Comparison of ENCODE assay signal across 11 mouse cellular contexts in the genomic region with DNA sequence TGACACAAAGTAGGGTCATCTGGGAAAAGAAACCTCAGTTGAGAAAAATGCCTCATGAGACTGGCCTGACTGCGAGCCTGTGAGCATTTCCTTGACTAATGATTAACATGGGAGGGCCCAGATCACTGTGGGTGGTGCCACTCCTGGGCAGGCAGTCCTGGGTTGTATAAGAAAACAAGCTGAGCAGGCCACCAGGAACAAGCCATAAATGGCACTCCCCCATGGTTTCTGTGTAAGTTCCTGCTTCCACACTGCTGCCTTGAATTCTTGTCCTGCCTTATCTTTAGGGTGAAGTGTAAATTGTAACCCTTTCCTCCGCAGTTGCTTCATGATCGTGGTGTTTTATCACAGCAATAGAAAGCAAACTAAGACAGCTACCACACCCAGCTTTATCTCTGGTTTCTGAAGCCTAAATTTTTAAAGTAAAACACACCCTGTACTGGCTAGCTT. TPM values are rescaled to one million over a fixed set of nuclear protein-coding genes. Genes with fewer than 3 reads are reported as not detected.
DNase-seq lines count a peak whose midpoint lies in the region; ATAC-seq lines count a peak whose summit lies in the region.
"Had no signal": no experiment of that assay in that cellular context is flagged by ENCODE, and none has a peak within 500 bp of the region (broad histone marks: within the 10 kb centered on the region; RNA-seq: fewer than 3 reads in every experiment).

No protein-coding gene starts in this region.

- WGBS in heart, embryonic 10.5 days = 6% methylated on average over 3 of the region's 3 CpGs
- 5% methylated on average over 3 of the region's 3 CpGs for WGBS in intestine, embryonic 14.5 days
- 5% methylated on average over 3 of the region's 3 CpGs for WGBS in liver, embryonic 12.5 days (ENCODE audit: insufficient replicate concordance)

- peak; percentile 77 for ATAC-seq in intestine, embryonic 14.5 days (replicated peaks; ENCODE audit: low FRiP score, low TSS enrichment, low read depth)
- ATAC-seq in liver, embryonic 12.5 days = peak; percentile 75
- no peak for ATAC-seq in cerebellum, adult (ENCODE audit: insufficient number of reproducible peaks, low FRiP score, low TSS enrichment)
- no peak for ATAC-seq in monocyte, adult 5-6 weeks (replicated peaks; ENCODE audit: insufficient number of reproducible peaks, low FRiP score, low TSS enrichment, poor library complexity, severe bottlenecking)

- no peak overlapping the region for H3K4me2 ChIP-seq in intestine, embryonic 14.5 days (ENCODE audit: low read length)
- H3K4me2 ChIP-seq in liver, embryonic 12.5 days = peak overlapping the region; percentile 64
- H3K4me2 ChIP-seq: hindbrain, embryonic 14.5 days; midbrain, embryonic 11.5 days had no signal

- no peak overlapping the region for H3K9ac ChIP-seq in intestine, embryonic 14.5 days (ENCODE audit: low read length)
- H3K9ac ChIP-seq in liver, embryonic 12.5 days = peak overlapping the region; percentile 62
- H3K9ac ChIP-seq: hindbrain, embryonic 14.5 days had no signal

- no peaks in the 10 kb centered on the region for H3K9me3 ChIP-seq in heart, embryonic 10.5 days
- H3K9me3 ChIP-seq in intestine, embryonic 14.5 days (ENCODE audit: control insufficient read depth, low read length) = no peaks in the 10 kb centered on the region
- H3K9me3 ChIP-seq in liver, embryonic 12.5 days (replicated peaks) = no peaks in the 10 kb centered on the region

- peaks cover 18% of the 10 kb centered on the region for H3K4me1 ChIP-seq in heart, embryonic 10.5 days
- H3K4me1 ChIP-seq in intestine, embryonic 14.5 days (replicated peaks; ENCODE audit: control insufficient read depth, insufficient read depth, low read length) = peaks cover 5% of the 10 kb centered on the region
- peaks cover 51% of the 10 kb centered on the region for H3K4me1 ChIP-seq in liver, embryonic 12.5 days

- no peaks in the 10 kb centered on the region for H3K27me3 ChIP-seq in heart, embryonic 10.5 days (ENCODE audit: insufficient read depth, poor library complexity, severe bottlenecking)
- no peaks in the 10 kb centered on the region for H3K27me3 ChIP-seq in intestine, embryonic 14.5 days (replicated peaks; ENCODE audit: control insufficient read depth, insufficient read depth, low read length)
- no peaks in the 10 kb centered on the region for H3K27me3 ChIP-seq in liver, embryonic 12.5 days (replicated peaks)

- no peaks in the 10 kb centered on the region for H3K36me3 ChIP-seq in heart, embryonic 10.5 days
- no peaks in the 10 kb centered on the region for H3K36me3 ChIP-seq in intestine, embryonic 14.5 days (ENCODE audit: control insufficient read depth, insufficient read depth, low read length)
- H3K36me3 ChIP-seq in liver, embryonic 12.5 days = no peaks in the 10 kb centered on the region

- DNase-seq in heart, embryonic 10.5 days (ENCODE audit: low spot score) = peak; percentile 79
- DNase-seq in heart, adult 8-10 months (ENCODE audit: low spot score) = no peak
- peak; percentile 65 for DNase-seq in intestine, embryonic 14.5 days (ENCODE audit: low spot score)
- peak; percentile 19 to 34 for DNase-seq in spleen, postnatal 14 days (ENCODE audit: low spot score in 2 of 2)
- DNase-seq in layer of hippocampus, postnatal 25 days (ENCODE audit: extremely low spot score in 1 of 2, low spot score in 1 of 2) = no peak
- DNase-seq: right cerebral cortex, postnatal 25 days had no signal

- H3K27ac ChIP-seq in heart, embryonic 10.5 days = peak overlapping the region; percentile 69
- H3K27ac ChIP-seq in intestine, embryonic 14.5 days (ENCODE audit: low read depth) = peak overlapping the region; percentile 75; the same call in 1 of the 2 replicates
- H3K27ac ChIP-seq in liver, embryonic 12.5 days = peak overlapping the region; percentile 99
- H3K27ac ChIP-seq: hindbrain, embryonic 14.5 days had no signal

- no peak overlapping the region for H3K4me3 ChIP-seq in heart, embryonic 10.5 days
- no peak overlapping the region for H3K4me3 ChIP-seq in intestine, embryonic 14.5 days (ENCODE audit: low read depth, low read length)
- peak overlapping the region; percentile 15 for H3K4me3 ChIP-seq in liver, embryonic 12.5 days

RNA-seq across cellular contexts. Expression of gene Myo1d, which starts 4.5 kb away (rescaled TPM):
- polyA plus RNA-seq in heart, embryonic 10.5 days (2016; fragmentation: Nextera tagmentation; extraction: Ambion mirVana) = 7.3 and 8.1 TPM in 2 replicates
- 10 to 100 TPM in 1 of 4 experiments, 1 to 10 TPM in 3; 7.4 to 10.4 (median 9.5) TPM for total RNA-seq in heart, adult 8-10 months (2022)
- polyA plus RNA-seq in intestine, embryonic 14.5 days (2014; fragmentation: Nextera tagmentation; extraction: Ambion mirVana) = 45.4 and 50.1 TPM in 2 replicates
- 6.5 and 6.9 TPM in 2 replicates for polyA plus RNA-seq in liver, embryonic 12.5 days (2016; fragmentation: Nextera tagmentation; extraction: Ambion mirVana)
- total RNA-seq in layer of hippocampus, postnatal 25 days (2021) = 1 to 10 TPM; 6.6 to 6.8 TPM
- total RNA-seq in monocyte, adult 5-6 weeks (2017) = 1.4 to 7.4 TPM (median 4.5 TPM) in 3 replicates

RNA-seq across cellular contexts. Expression of gene Tmem98, which starts 25.7 kb away (rescaled TPM):
- 109 and 151 TPM in 2 replicates for polyA plus RNA-seq in heart, embryonic 10.5 days (2016; fragmentation: Nextera tagmentation; extraction: Ambion mirVana)
- total RNA-seq in heart, adult 8-10 months (2022) = 10 to 100 TPM; 12.3 to 14.2 (median 12.8) TPM
- 180 TPM in 2 replicates for polyA plus RNA-seq in intestine, embryonic 14.5 days (2014; fragmentation: Nextera tagmentation; extraction: Ambion mirVana)
- polyA plus RNA-seq in liver, embryonic 12.5 days (2016; fragmentation: Nextera tagmentation; extraction: Ambion mirVana) = 19.6 and 20.1 TPM in 2 replicates
- 10 to 100 TPM; 10.3 to 11.2 TPM for total RNA-seq in layer of hippocampus, postnatal 25 days (2021)
- not detected in 3 replicates for total RNA-seq in monocyte, adult 5-6 weeks (2017)

Comparison
In these comparisons a context has a peak if more than half of its experiments do, and no peak if none do; other contexts are left out.
1. DNase-seq: peak in heart, embryonic 10.5 days (single experiment), intestine, embryonic 14.5 days (single experiment) and spleen, postnatal 14 days (2 of 2); none in heart, adult 8-10 months (single experiment) and layer of hippocampus, postnatal 25 days (0 of 2).
2. ATAC-seq: peak in intestine, embryonic 14.5 days (single experiment) and liver, embryonic 12.5 days (single experiment); none in cerebellum, adult (single experiment) and monocyte, adult 5-6 weeks (single experiment).
3. RNA of gene Tmem98, which starts 25.7 kb away (total RNA-seq): 12.3 to 14.2 TPM in heart, adult 8-10 months and 10.3 to 11.2 TPM in layer of hippocampus, postnatal 25 days; not detected in monocyte, adult 5-6 weeks; every median in the first group is over 10 times any median in the second.
4. Peak in every context shown above with its lines, with median percentiles within 50 percentile points of each other: H3K27ac ChIP-seq.